Mouse (Mus musculus): Measurements from ENCODE around the gene Atl2.

DNA sequence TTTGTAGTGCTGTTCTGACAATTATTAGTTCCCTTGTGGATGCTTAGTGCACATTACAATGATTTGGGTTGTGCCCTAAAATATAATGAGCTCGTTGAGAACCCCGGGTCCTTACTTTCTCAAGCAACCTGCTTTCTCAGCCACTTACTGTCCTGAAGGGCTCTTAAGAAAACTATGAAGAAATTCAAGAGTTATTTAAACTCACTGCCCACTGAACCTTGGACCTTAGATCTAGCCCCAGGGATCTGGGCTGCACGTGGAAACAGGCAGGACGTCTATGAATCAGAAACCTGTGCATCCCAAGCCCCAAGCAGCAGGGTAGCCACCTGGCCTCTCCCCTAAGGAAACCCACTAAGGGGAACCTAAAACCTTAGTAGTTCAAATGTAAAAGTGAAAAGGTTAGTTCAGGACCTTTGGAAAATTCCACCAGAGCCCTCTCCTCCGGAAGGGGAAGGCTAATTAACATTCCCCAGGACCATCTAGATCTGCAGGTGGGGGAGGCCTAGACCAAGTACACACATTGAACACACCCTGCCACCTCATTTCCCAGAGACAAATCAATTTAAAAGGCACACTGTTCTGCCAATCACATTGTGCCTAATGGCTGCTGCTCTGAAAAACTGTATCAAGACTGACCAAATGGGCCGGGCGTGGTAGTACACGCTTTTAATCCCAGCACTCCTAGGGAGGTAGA is 88.5 kb downstream of the Atl2 start:
- TF ChIP-seq HCFC1 (IDR thresholded peaks at IDR 0.05; ENCODE audit: low read depth, low read length) (no peak), POLR2A (IDR thresholded peaks at IDR 0.05; ENCODE audit: low read depth, low read length) (no peak), CTCF (conservative IDR thresholded peaks at IDR 0.05 in 1 of 2, IDR thresholded peaks at IDR 0.05 in 1 of 2; ENCODE audit: low read depth in 2 of 2, low read length in 2 of 2) (no peak), JUND (conservative IDR thresholded peaks at IDR 0.05; ENCODE audit: low read depth, low read length) (no peak), NRF1 (IDR thresholded peaks at IDR 0.05; ENCODE audit: low read depth, low read length) (no peak), RAD21 (IDR thresholded peaks at IDR 0.05; ENCODE audit: low read depth, low read length) (no peak), SMC3 (IDR thresholded peaks at IDR 0.05; ENCODE audit: low read depth, low read length) (no peak), UBTF (IDR thresholded peaks at IDR 0.05; ENCODE audit: low read depth, low read length) (no peak), ZC3H11A (IDR thresholded peaks at IDR 0.05; ENCODE audit: low read depth, low read length) (no peak), SIN3A (IDR thresholded peaks at IDR 0.05; ENCODE audit: low read length) (no peak), ZNF384 (IDR thresholded peaks at IDR 0.05; ENCODE audit: low read depth, low read length) (no peak), POLR2AphosphoS2 (IDR thresholded peaks at IDR 0.05; ENCODE audit: low read depth, low read length) (no peak)

All from CH12.LX (cell line).